ENCODE assay signal across 8 mouse cellular contexts in genomic region chr14:52118823-52119608, GRCm38 (mm10). TPM values are rescaled to one million over a fixed set of nuclear protein-coding genes. Genes with fewer than 3 reads are reported as not detected.
DNase-seq lines count a peak whose midpoint lies in the region; ATAC-seq lines count a peak whose summit lies in the region.

No protein-coding gene starts in this region.

- intact Hi-C loops in left cerebral cortex, postnatal 36 days (cut with DNase I), result no loop called here

- H3K36me3 ChIP-seq in megakaryocyte, embryonic 14.5 days (replicated peaks; ENCODE audit: low read length), result no peaks in the 10 kb centered on the region

- peak overlapping the region; percentile 90 for H3K4me3 ChIP-seq in megakaryocyte, embryonic 14.5 days (replicated peaks)

- no peaks in the 10 kb centered on the region for H3K9me3 ChIP-seq in megakaryocyte, embryonic 14.5 days

- H3K4me1 ChIP-seq in megakaryocyte, embryonic 14.5 days, result peaks cover 15% of the 10 kb centered on the region

- peak; percentile 69 for DNase-seq in adrenal gland, postnatal 10 days
- DNase-seq in gastrocnemius, adult 18-20 months (ENCODE audit: low spot score), result peak; percentile 14
- peak; percentile 60 for DNase-seq in induced T-regulatory cell, adult 2 months (ENCODE audit: low read depth)
- DNase-seq in left cerebral cortex, postnatal 36 days (ENCODE audit: low spot score in 2 of 2), result peak; percentile 35 to 39
- peak; percentile 60 to 64 for DNase-seq in right cerebral cortex, postnatal 10 days (ENCODE audit: low spot score in 2 of 2)
- no peak for DNase-seq in c-Kit-positive CD71-positive TER-119-positive erythroid progenitor cells, embryonic 14.5 days (ENCODE audit: low spot score)

- H3K27me3 ChIP-seq in megakaryocyte, embryonic 14.5 days (replicated peaks), result peaks cover 7% of the 10 kb centered on the region

- ATAC-seq in common myeloid progenitor, adult 5-6 weeks (replicated peaks; ENCODE audit: low read depth, poor library complexity, severe bottlenecking), result peak; percentile 53

RNA-seq across cellular contexts. Expression of gene Rpgrip1, which starts 8.5 kb away (rescaled TPM):
- total RNA-seq in adrenal gland, postnatal 10 days (2021), result 1 to 10 TPM in 1 of 2 experiments, under 1 TPM in 1; 0.42 to 1.3 TPM
- total RNA-seq in common myeloid progenitor, adult 5-6 weeks (2017), result 17.0 and 17.2 TPM in 2 replicates
- total RNA-seq in gastrocnemius, adult 18-20 months (2021), result under 1 TPM in 1 of 2 experiments, not detected in 1; 0.09 TPM
- total RNA-seq in left cerebral cortex, postnatal 36 days (2021), result 1 to 10 TPM; 2.0 to 3.6 TPM
- polyA plus RNA-seq in megakaryocyte, embryonic 14.5 days (2012; ENCODE audit: insufficient read depth, low replicate concordance), result not detected in 2 replicates

RNA-seq across cellular contexts. Expression of gene Hnrnpc, which starts 15.2 kb away (rescaled TPM):
- 100 to 1,000 TPM; 186 TPM for total RNA-seq in adrenal gland, postnatal 10 days (2021)
- total RNA-seq in common myeloid progenitor, adult 5-6 weeks (2017), result 700 and 803 TPM in 2 replicates
- total RNA-seq in gastrocnemius, adult 18-20 months (2021), result 10 to 100 TPM; 71.5 to 86.7 TPM
- 100 to 1,000 TPM; 199 to 225 TPM for total RNA-seq in left cerebral cortex, postnatal 36 days (2021)
- polyA plus RNA-seq in megakaryocyte, embryonic 14.5 days (2012; ENCODE audit: insufficient read depth, low replicate concordance), result 1.1 and 32.3 TPM in 2 replicates
